Mouse (Mus musculus): ENCODE measurements around the gene Adsl. TPM values are rescaled to one million over a fixed set of nuclear protein-coding genes. Genes with fewer than 3 reads are reported as not detected.

Adsl gene
- polyA plus RNA-seq, 1 experiment from 2014 or later: 168 TPM

DNA sequence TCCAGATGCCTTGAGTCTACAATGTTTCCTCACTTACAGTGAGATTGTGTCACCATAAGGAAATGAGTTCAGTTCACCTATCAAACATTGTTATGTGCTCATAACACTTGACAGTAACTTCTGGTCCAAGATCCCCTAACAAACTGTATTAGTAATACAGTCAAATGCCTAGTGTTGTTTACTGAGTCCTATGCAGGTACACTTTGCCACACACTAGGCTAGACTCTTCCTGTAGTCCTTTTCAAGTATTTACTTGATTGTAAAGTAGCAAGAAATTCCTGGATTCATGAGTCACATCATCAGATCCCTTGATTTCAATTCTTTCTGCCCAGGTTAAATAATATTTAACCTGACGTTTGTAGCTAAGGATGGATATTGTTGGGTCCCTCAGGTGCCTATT, 21.1 kb downstream of the Adsl start:
- Histone ChIP-seq H3K4me2 (no peak overlapping the region), H3K4me1 (ENCODE audit: insufficient read depth) (no peaks in the 10 kb centered on the region), H3K27ac (ENCODE audit: low read depth) (no peak overlapping the region), H3K4me3 (ENCODE audit: low read depth, low read length) (no peak overlapping the region), H3K9me3 (ENCODE audit: low read depth, low read length) (no peaks in the 10 kb centered on the region), H3K9ac (no peak overlapping the region), H3K27me3 (ENCODE audit: insufficient read depth, low read length) (no peaks in the 10 kb centered on the region), H3K36me3 (ENCODE audit: insufficient read depth) (peaks cover 53% of the 10 kb centered on the region)
- no peak for DNase-seq
- no peak for ATAC-seq (ENCODE audit: insufficient read depth)
- WGBS: 85% methylated on average over 1 of the region's 1 CpGs
- no peak for TF ChIP-seq CTCF (IDR thresholded peaks at IDR 0.05; ENCODE audit: low read depth)

DNA sequence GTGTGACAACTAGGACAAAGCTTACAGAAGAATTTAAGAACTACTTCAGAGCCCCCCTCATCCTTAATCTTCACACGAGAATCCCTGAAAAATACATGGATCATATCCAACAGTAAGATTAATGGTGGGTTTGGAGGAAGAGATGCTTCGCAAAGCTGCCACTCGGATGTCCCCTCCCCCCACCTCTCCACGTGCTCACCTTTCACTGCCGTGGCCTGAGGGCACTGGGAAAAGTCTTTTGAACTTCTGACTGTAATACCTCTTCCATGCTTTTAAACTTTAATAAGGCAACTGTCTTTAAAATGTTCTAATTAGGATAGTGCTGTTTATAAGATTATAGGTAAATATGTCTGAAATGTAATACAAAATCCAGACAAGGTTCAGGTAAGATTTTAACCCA, 26.0 kb downstream of the Adsl start:
- DNase-seq (no peak), ATAC-seq (ENCODE audit: insufficient read depth) (no peak)
- Histone ChIP-seq H3K4me1 (ENCODE audit: insufficient read depth) (no peaks in the 10 kb centered on the region), H3K4me2 (no peak overlapping the region), H3K36me3 (ENCODE audit: insufficient read depth) (peaks cover 10% of the 10 kb centered on the region), H3K27me3 (ENCODE audit: insufficient read depth, low read length) (no peaks in the 10 kb centered on the region), H3K4me3 (ENCODE audit: low read depth, low read length) (no peak overlapping the region), H3K9me3 (ENCODE audit: low read depth, low read length) (no peaks in the 10 kb centered on the region), H3K9ac (no peak overlapping the region), H3K27ac (ENCODE audit: low read depth) (no peak overlapping the region)
- TF ChIP-seq CTCF (IDR thresholded peaks at IDR 0.05; ENCODE audit: low read depth): no peak
- WGBS: 27% methylated on average over 5 of the region's 5 CpGs

DNA sequence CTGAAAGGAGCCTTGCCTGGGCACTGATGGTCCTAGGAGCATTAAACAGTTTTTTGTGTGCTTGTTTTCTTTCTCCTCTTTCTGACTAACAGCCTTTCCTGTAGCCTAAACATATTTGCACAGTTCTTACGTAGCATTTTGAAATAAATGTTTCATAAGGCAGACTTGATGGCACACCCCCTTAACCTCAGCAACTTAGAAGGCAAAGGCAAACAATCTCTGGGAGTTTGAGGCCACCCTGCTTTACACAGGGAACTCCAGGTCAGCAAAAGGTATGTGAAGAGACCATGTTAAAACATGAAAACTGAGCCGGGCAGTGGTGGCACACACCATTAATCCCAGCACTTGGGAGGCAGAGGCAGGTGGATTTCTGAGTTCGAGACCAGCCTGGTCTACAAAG, 27.4 kb downstream of the Adsl start:
- Histone ChIP-seq H3K9ac (no peak overlapping the region), H3K9me3 (ENCODE audit: low read depth, low read length) (no peaks in the 10 kb centered on the region), H3K4me1 (ENCODE audit: insufficient read depth) (no peaks in the 10 kb centered on the region), H3K4me2 (no peak overlapping the region), H3K27ac (ENCODE audit: low read depth) (no peak overlapping the region), H3K27me3 (ENCODE audit: insufficient read depth, low read length) (no peaks in the 10 kb centered on the region), H3K4me3 (ENCODE audit: low read depth, low read length) (no peak overlapping the region), H3K36me3 (ENCODE audit: insufficient read depth) (no peaks in the 10 kb centered on the region)
- TF ChIP-seq CTCF (IDR thresholded peaks at IDR 0.05; ENCODE audit: low read depth): no peak
- WGBS: 65% methylated on average over 3 of the region's 3 CpGs
- DNase-seq (no peak), ATAC-seq (ENCODE audit: insufficient read depth) (no peak)

DNA sequence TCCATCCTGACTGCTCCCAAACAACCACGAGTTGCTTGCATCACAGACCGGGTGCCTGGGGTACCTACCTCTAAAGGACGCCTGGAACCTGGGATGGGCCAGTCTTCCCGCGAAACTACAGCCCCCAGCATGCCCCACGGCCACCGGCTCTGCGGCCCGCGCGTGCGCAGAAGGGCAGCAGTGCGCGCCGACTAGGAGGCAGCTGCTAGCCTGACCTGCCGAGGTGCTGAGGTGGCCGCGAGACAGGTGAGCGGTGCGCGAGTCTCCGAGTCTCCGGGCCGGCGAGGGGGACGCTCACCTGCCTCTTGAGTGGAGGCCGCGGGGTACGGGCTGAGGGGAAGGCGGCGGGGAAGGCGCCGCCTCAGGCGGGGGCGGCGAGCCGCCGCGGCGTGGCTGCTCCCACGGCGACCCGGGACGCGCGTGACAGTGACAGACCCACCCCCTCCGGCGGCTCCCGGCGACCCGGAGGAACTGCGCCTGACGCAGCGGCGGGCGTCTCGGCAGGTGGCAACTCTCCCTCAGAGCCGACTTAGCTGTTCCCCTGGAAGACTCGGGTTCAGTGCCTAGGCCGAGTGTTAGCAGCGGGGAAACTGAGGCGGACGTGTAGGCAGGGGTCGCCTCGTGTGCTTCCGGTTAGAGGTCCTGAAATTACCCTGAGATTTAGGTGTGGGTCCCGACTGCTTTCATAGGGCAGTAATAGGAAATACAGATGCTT, 29.5 kb downstream of the Adsl start, which contains the start of gene Sgsm3:
Gene Sgsm3, plus strand, starts transcription at position 146 of the 715 bp plus-strand sequence.
- Histone ChIP-seq H3K27me3 (ENCODE audit: insufficient read depth, low read length) (no peaks in the 10 kb centered on the region), H3K9me3 (ENCODE audit: low read depth, low read length) (no peaks in the 10 kb centered on the region), H3K4me2 (peak within 1 kb of the TSS; percentile 80), H3K36me3 (ENCODE audit: insufficient read depth) (no peaks in the 10 kb centered on the region), H3K4me1 (ENCODE audit: insufficient read depth) (no peaks in the 10 kb centered on the region), H3K9ac (peak within 1 kb of the TSS; percentile 73), H3K4me3 (ENCODE audit: low read depth, low read length) (peak within 1 kb of the TSS; percentile 87), H3K27ac (ENCODE audit: low read depth) (no peak within 1 kb of the TSS)
- under 1% methylated on average over 66 of the region's 67 CpGs for WGBS
- DNase-seq (peak; percentile 92), ATAC-seq (ENCODE audit: insufficient read depth) (peak; percentile 86)
- TF ChIP-seq CTCF (IDR thresholded peaks at IDR 0.05; ENCODE audit: low read depth): no peak

DNA sequence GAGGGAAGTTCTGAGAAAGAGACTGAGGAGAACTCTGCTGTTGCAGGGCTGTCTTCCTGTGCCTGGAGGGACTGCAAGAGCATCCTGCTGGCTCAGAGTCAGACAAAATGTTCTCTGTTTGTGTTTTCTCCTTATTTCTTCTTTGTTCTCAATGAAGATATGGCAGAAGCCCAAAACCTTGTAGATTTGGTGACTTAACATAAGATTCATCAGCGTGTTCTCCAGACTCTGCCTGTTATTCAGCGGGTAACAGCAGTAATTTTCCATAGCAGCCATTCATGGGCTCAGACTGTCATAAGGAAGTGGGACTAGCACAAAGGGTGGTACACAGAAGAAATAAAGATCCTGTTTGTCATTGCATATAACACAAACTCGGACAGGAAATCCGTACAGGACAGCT, 31.3 kb downstream of the Adsl start:
- Histone ChIP-seq H3K4me2 (no peak overlapping the region), H3K36me3 (ENCODE audit: insufficient read depth) (no peaks in the 10 kb centered on the region), H3K4me1 (ENCODE audit: insufficient read depth) (no peaks in the 10 kb centered on the region), H3K4me3 (ENCODE audit: low read depth, low read length) (no peak overlapping the region), H3K9me3 (ENCODE audit: low read depth, low read length) (no peaks in the 10 kb centered on the region), H3K27ac (ENCODE audit: low read depth) (0 out of 2 replicates have a peak overlapping the region, but pooled peaks have one; percentile 14), H3K9ac (no peak overlapping the region), H3K27me3 (ENCODE audit: insufficient read depth, low read length) (no peaks in the 10 kb centered on the region)
- peak; percentile 82 for DNase-seq
- TF ChIP-seq CTCF (IDR thresholded peaks at IDR 0.05; ENCODE audit: low read depth): no peak
- WGBS: 61% methylated on average over 4 of the region's 4 CpGs
- 0 out of 2 replicates have a peak, but pooled peaks have one; percentile 39 for ATAC-seq (ENCODE audit: insufficient read depth)

DNA sequence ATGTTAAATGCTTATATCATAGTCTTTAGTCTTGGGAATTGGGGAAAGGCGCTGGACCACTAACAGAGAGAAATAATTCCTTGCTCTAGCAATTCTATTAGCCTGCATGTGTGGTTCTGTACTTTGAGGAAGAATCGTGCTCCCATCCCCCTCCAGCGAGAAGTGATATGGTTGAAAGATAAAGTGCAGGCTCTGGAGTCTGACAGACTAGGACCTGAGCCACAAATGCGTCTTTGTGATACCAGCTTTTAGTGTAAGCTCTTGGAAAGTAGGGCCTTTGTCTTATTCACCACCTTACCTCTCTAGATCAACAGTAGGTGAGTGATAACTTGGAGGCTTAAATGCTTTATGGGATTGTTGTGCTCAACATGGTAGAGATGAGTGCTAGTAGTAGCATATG, 32.9 kb downstream of the Adsl start:
- 72% methylated on average over 4 of the region's 4 CpGs for WGBS
- no peak for TF ChIP-seq CTCF (IDR thresholded peaks at IDR 0.05; ENCODE audit: low read depth)
- Histone ChIP-seq H3K36me3 (ENCODE audit: insufficient read depth) (no peaks in the 10 kb centered on the region), H3K4me2 (no peak overlapping the region), H3K27ac (ENCODE audit: low read depth) (no peak overlapping the region), H3K9ac (no peak overlapping the region), H3K9me3 (ENCODE audit: low read depth, low read length) (no peaks in the 10 kb centered on the region), H3K4me1 (ENCODE audit: insufficient read depth) (no peaks in the 10 kb centered on the region), H3K27me3 (ENCODE audit: insufficient read depth, low read length) (no peaks in the 10 kb centered on the region), H3K4me3 (ENCODE audit: low read depth, low read length) (no peak overlapping the region)
- DNase-seq (no peak), ATAC-seq (ENCODE audit: insufficient read depth) (no peak)

DNA sequence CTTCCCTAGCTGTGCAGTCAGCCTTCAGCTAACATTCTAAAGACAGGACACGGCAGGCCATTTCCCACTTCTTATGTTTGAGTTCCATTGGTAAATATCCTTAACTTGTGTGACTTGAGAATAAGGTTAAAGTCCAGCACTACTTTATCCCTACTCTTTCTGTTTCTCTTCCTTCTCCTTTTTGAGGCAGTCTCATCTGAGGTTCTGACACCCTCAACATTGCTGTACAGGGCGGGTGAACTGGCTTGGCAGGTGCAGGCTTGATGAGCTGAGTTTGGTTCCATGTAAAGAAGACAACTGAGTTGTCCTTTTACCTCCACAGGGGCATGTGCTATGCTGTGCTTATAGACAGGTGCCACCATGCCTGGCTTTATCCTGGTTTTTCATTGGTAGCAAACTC, 35.0 kb downstream of the Adsl start:
- Histone ChIP-seq H3K9ac (no peak overlapping the region), H3K4me2 (no peak overlapping the region), H3K9me3 (ENCODE audit: low read depth, low read length) (no peaks in the 10 kb centered on the region), H3K36me3 (ENCODE audit: insufficient read depth) (no peaks in the 10 kb centered on the region), H3K27ac (ENCODE audit: low read depth) (no peak overlapping the region), H3K4me1 (ENCODE audit: insufficient read depth) (no peaks in the 10 kb centered on the region), H3K4me3 (ENCODE audit: low read depth, low read length) (no peak overlapping the region), H3K27me3 (ENCODE audit: insufficient read depth, low read length) (no peaks in the 10 kb centered on the region)
- DNase-seq: no peak
- no peak for ATAC-seq (ENCODE audit: insufficient read depth)
- no peak for TF ChIP-seq CTCF (IDR thresholded peaks at IDR 0.05; ENCODE audit: low read depth)
- 70% methylated on average over 2 of the region's 2 CpGs for WGBS

All from lung, embryonic 14.5 days (tissue).